Mouse (Mus musculus) hindbrain, embryonic 15.5 days (tissue): ENCODE results near the gene Ints4. TPM values are rescaled to one million over a fixed set of nuclear protein-coding genes. Genes with fewer than 3 reads are reported as not detected.

Experiments used
- ATAC-seq: fragments of 200-750 bp; cut with Nextera tagmentation; 2 replicates; pipeline ENCODE4 v1.8.0; 2017; ENCODE audit warnings: low read depth, moderate number of reproducible peaks, moderate TSS enrichment; ENCODE audit not compliant: low FRiP score
- H3K27ac ChIP-seq: fragments of 300-500 bp; sonication (generic); replicated peaks from 2 replicates; pipeline ENCODE4 v1.5.1; 2015; ENCODE audit warnings: mild to moderate bottlenecking, inconsistent platforms
- H3K27me3 ChIP-seq: fragments of 300-500 bp; sonication (generic); 2 replicates; pipeline ENCODE4 v1.6.1; 2015; ENCODE audit warnings: control low read depth, inconsistent platforms
- H3K36me3 ChIP-seq: fragments of 300-500 bp; sonication (generic); 2 replicates; pipeline ENCODE4 v1.6.1; 2015; ENCODE audit warnings: control low read depth, inconsistent platforms
- H3K4me1 ChIP-seq: fragments of 300-500 bp; sonication (generic); replicated peaks from 2 replicates; pipeline ENCODE4 v1.6.1; 2015; ENCODE audit warnings: control low read depth, inconsistent platforms
- H3K4me2 ChIP-seq: fragments of 300-500 bp; sonication (generic); 2 replicates; pipeline ENCODE4 v1.6.1; 2015; ENCODE audit warnings: moderate library complexity, mild to moderate bottlenecking, inconsistent platforms
- H3K4me3 ChIP-seq: fragments of 300-500 bp; sonication (generic); 2 replicates; pipeline ENCODE4 v1.5.1; 2015; ENCODE audit warnings: mild to moderate bottlenecking, inconsistent platforms
- H3K9ac ChIP-seq: fragments of 300-500 bp; sonication (generic); 2 replicates; pipeline ENCODE4 v1.6.1; 2015; ENCODE audit warnings: inconsistent platforms
- H3K9me3 ChIP-seq: fragments of 300-500 bp; sonication (generic); 2 replicates; pipeline ENCODE4 v1.6.1; 2016; ENCODE audit warnings: control low read depth, inconsistent platforms
- WGBS: fragments of 180-500 bp; shearing (Covaris S2); methylation state at CpG from one replicate; pipeline ENCODE4 v1.1.7; 2015; 5-methylcytosine and 5-hydroxymethylcytosine counted together
- polyA plus RNA-seq: library from polyadenylated mRNA; unstranded; fragments of >200 nt; fragmentation: Nextera tagmentation; extraction: Ambion mirVana; gene quantifications from 2 replicates; pipeline ENCODE4 v1.2.1, GENCODE M21; 2015

Gene Ints4
- polyA plus RNA-seq, 1 experiment from 2014 or later: 41.4 TPM

GRCm38 (mm10) chr7:97549301-97549700, 68.5 kb downstream of the Ints4 start:
- Histone ChIP-seq H3K36me3 (0 out of 2 replicates have a peak, but pooled peaks cover 4% of the 10 kb centered on the region), H3K27ac (no peak overlapping the region), H3K4me3 (no peak overlapping the region), H3K9me3 (no peaks in the 10 kb centered on the region), H3K9ac (no peak overlapping the region), H3K4me1 (no peaks in the 10 kb centered on the region), H3K4me2 (no peak overlapping the region), H3K27me3 (no peaks in the 10 kb centered on the region)
- no peak for ATAC-seq
- 94% methylated on average over 10 of the region's 10 CpGs for WGBS

- 89% methylated on average over 9 of the region's 9 CpGs for WGBS
- Histone ChIP-seq H3K9ac (no peak overlapping the region), H3K9me3 (no peaks in the 10 kb centered on the region), H3K36me3 (0 out of 2 replicates have a peak, but pooled peaks cover 4% of the 10 kb centered on the region), H3K27me3 (no peaks in the 10 kb centered on the region), H3K4me2 (no peak overlapping the region), H3K4me3 (no peak overlapping the region), H3K4me1 (no peaks in the 10 kb centered on the region), H3K27ac (no peak overlapping the region)
- ATAC-seq: no peak
Observed at GRCm38 (mm10) chr7:97550673-97551072, 69.9 kb downstream of the Ints4 start.

GRCm38 (mm10) chr7:97563576-97563975, 82.8 kb downstream of the Ints4 start:
- ATAC-seq: no peak
- no peak overlapping the region for H3K27ac ChIP-seq
- 98% methylated on average over 2 of the region's 2 CpGs for WGBS

GRCm38 (mm10) chr7:97569372-97569771, 88.6 kb downstream of the Ints4 start:
- no peak overlapping the region for H3K27ac ChIP-seq

More at GRCm38 (mm10) chr7:97563576-97563975, 82.8 kb downstream of the Ints4 start:
- H3K4me2 ChIP-seq: no peak overlapping the region
- H3K9ac ChIP-seq: no peak overlapping the region
- no peaks in the 10 kb centered on the region for H3K27me3 ChIP-seq
- H3K36me3 ChIP-seq: no peaks in the 10 kb centered on the region
- H3K4me1 ChIP-seq: no peaks in the 10 kb centered on the region
- no peaks in the 10 kb centered on the region for H3K9me3 ChIP-seq
- H3K4me3 ChIP-seq: no peak overlapping the region

GRCm38 (mm10) chr7:97570389-97570788, 89.6 kb downstream of the Ints4 start:
- no peak overlapping the region for H3K9ac ChIP-seq
- H3K4me3 ChIP-seq: no peak overlapping the region
- H3K4me1 ChIP-seq: no peaks in the 10 kb centered on the region
- WGBS: 94% methylated on average over 1 of the region's 1 CpGs
- no peaks in the 10 kb centered on the region for H3K36me3 ChIP-seq
- no peaks in the 10 kb centered on the region for H3K27me3 ChIP-seq
- no peak overlapping the region for H3K4me2 ChIP-seq
- H3K27ac ChIP-seq: no peak overlapping the region
- no peak for ATAC-seq
- H3K9me3 ChIP-seq: no peaks in the 10 kb centered on the region

More at GRCm38 (mm10) chr7:97569372-97569771, 88.6 kb downstream of the Ints4 start:
- Histone ChIP-seq H3K9ac (no peak overlapping the region), H3K27me3 (no peaks in the 10 kb centered on the region), H3K4me3 (no peak overlapping the region), H3K4me1 (no peaks in the 10 kb centered on the region), H3K9me3 (no peaks in the 10 kb centered on the region), H3K36me3 (no peaks in the 10 kb centered on the region), H3K4me2 (no peak overlapping the region)
- 87% methylated on average over 4 of the region's 4 CpGs for WGBS
- ATAC-seq: no peak

- WGBS: 32% methylated on average over 8 of the region's 8 CpGs
- Histone ChIP-seq H3K4me2 (peak overlapping the region; percentile 83), H3K9me3 (no peaks in the 10 kb centered on the region), H3K36me3 (no peaks in the 10 kb centered on the region), H3K27ac (peak overlapping the region; percentile 99), H3K27me3 (no peaks in the 10 kb centered on the region), H3K9ac (peak overlapping the region; percentile 100), H3K4me1 (peaks cover 16% of the 10 kb centered on the region), H3K4me3 (peak overlapping the region; percentile 100)
- peak; percentile 1; the same call in 1 of the 2 replicates for ATAC-seq
Observed at GRCm38 (mm10) chr7:97578361-97579066, 97.8 kb downstream of the Ints4 start.

GRCm38 (mm10) chr7:97579067-97579975, 98.6 kb downstream of the Ints4 start, which contains the start of the genes Aamdc and Rsf1:
Aamdc (minus strand) TSS chr7:97579497.
Rsf1 (plus strand) TSS chr7:97579889.
- Histone ChIP-seq H3K27ac (peak within 1 kb of the TSS; percentile 99), H3K36me3 (no peaks in the 10 kb centered on the region), H3K27me3 (no peaks in the 10 kb centered on the region), H3K4me1 (peaks cover 16% of the 10 kb centered on the region), H3K4me3 (peak within 1 kb of the TSS; percentile 100), H3K9me3 (no peaks in the 10 kb centered on the region), H3K4me2 (peak within 1 kb of the TSS; percentile 83), H3K9ac (peak within 1 kb of the TSS; percentile 100)
- ATAC-seq: peak; percentile 98
- WGBS: under 1% methylated on average over 46 of the region's 68 CpGs

- WGBS: 0% methylated on average over 52 of the region's 65 CpGs
- no peaks in the 10 kb centered on the region for H3K9me3 ChIP-seq
- peak; percentile 38 for ATAC-seq
- H3K36me3 ChIP-seq: no peaks in the 10 kb centered on the region
- no peaks in the 10 kb centered on the region for H3K27me3 ChIP-seq
- H3K4me1 ChIP-seq: peaks cover 16% of the 10 kb centered on the region
- H3K27ac ChIP-seq: peak overlapping the region; percentile 99
- peak overlapping the region; percentile 83 for H3K4me2 ChIP-seq
- peak overlapping the region; percentile 100 for H3K4me3 ChIP-seq
- H3K9ac ChIP-seq: peak overlapping the region; percentile 100
Observed at GRCm38 (mm10) chr7:97579976-97580842, 99.5 kb downstream of the Ints4 start.

- no peaks in the 10 kb centered on the region for H3K36me3 ChIP-seq
- peaks cover 16% of the 10 kb centered on the region for H3K4me1 ChIP-seq
- H3K9ac ChIP-seq: peak overlapping the region; percentile 100
- H3K4me2 ChIP-seq: peak overlapping the region; percentile 83
- H3K27ac ChIP-seq: peak overlapping the region; percentile 99
- under 1% methylated on average over 11 of the region's 11 CpGs for WGBS
- H3K4me3 ChIP-seq: peak overlapping the region; percentile 100
- peak; percentile 55 for ATAC-seq
- no peaks in the 10 kb centered on the region for H3K9me3 ChIP-seq
- H3K27me3 ChIP-seq: no peaks in the 10 kb centered on the region
Observed at GRCm38 (mm10) chr7:97580843-97581214, 100.1 kb downstream of the Ints4 start.

- Histone ChIP-seq H3K4me1 (peaks cover 12% of the 10 kb centered on the region), H3K9ac (no peak overlapping the region), H3K9me3 (no peaks in the 10 kb centered on the region), H3K4me3 (no peak overlapping the region), H3K27ac (no peak overlapping the region), H3K27me3 (no peaks in the 10 kb centered on the region), H3K36me3 (no peaks in the 10 kb centered on the region), H3K4me2 (no peak overlapping the region)
- WGBS: 77% methylated on average over 5 of the region's 5 CpGs
- ATAC-seq: no peak
Observed at GRCm38 (mm10) chr7:97588506-97588905, 107.8 kb downstream of the Ints4 start.

- no peak for ATAC-seq
Observed at GRCm38 (mm10) chr7:97590488-97590887, 109.7 kb downstream of the Ints4 start.

More at GRCm38 (mm10) chr7:97590488-97590887, 109.7 kb downstream of the Ints4 start:
- Histone ChIP-seq H3K4me3 (no peak overlapping the region), H3K36me3 (no peaks in the 10 kb centered on the region), H3K4me2 (no peak overlapping the region), H3K9ac (no peak overlapping the region), H3K4me1 (peaks cover 12% of the 10 kb centered on the region), H3K9me3 (no peaks in the 10 kb centered on the region), H3K27me3 (no peaks in the 10 kb centered on the region), H3K27ac (no peak overlapping the region)
- 27% methylated on average over 3 of the region's 3 CpGs for whole genome bisulfite sequencing
